Mouse (Mus musculus): ENCODE results near the gene Eomes.

The Eomes gene

GRCm38 (mm10) chr9:118477961-118478360 is at the start of gene Eomes:
TSS of gene Eomes (plus strand) at chr9:118478212.
- peak in 1 of 2 experiments; percentile 31 for DNase-seq

- no peak for DNase-seq
These were observed 33.2 kb upstream of the Eomes start for GRCm38 (mm10) chr9:118444809-118445208.

GRCm38 (mm10) chr9:118449336-118449735 is 28.7 kb upstream of the Eomes start:
- no peak for DNase-seq

- peak in 1 of 2 experiments; percentile 15 for DNase-seq
These were observed 24.6 kb upstream of the Eomes start for GRCm38 (mm10) chr9:118453427-118453826.

- DNase-seq: no peak
These were observed 22.7 kb upstream of the Eomes start for GRCm38 (mm10) chr9:118455188-118455845.

GRCm38 (mm10) chr9:118456405-118456804 is 21.6 kb upstream of the Eomes start:
- no peak for DNase-seq

GRCm38 (mm10) chr9:118458039-118458438 is 20.0 kb upstream of the Eomes start:
- no peak for DNase-seq

GRCm38 (mm10) chr9:118464031-118464430 is 14.0 kb upstream of the Eomes start:
- DNase-seq: no peak

- DNase-seq: no peak
These were observed 9.7 kb upstream of the Eomes start for GRCm38 (mm10) chr9:118468301-118468700.

GRCm38 (mm10) chr9:118469272-118469671 is 8.7 kb upstream of the Eomes start:
- peak; percentile 14 to 33 for DNase-seq

- no peak for DNase-seq
These were observed 6.7 kb upstream of the Eomes start for GRCm38 (mm10) chr9:118471296-118471695.

GRCm38 (mm10) chr9:118476211-118476765 is 1.7 kb upstream of the Eomes start:
- peak in 1 of 2 experiments; percentile 9 for DNase-seq

- DNase-seq: peak; percentile 19 to 45
These were observed 1.2 kb upstream of the Eomes start for GRCm38 (mm10) chr9:118476766-118477271.

- peak; percentile 18 to 21 for DNase-seq
These were observed 606 bp upstream of the Eomes start for GRCm38 (mm10) chr9:118477281-118477931.

GRCm38 (mm10) chr9:118478458-118478838 is 436 bp downstream of the Eomes start:
- DNase-seq: peak; percentile 58 to 64

- DNase-seq: peak; percentile 58 to 67
These were observed 961 bp downstream of the Eomes start for GRCm38 (mm10) chr9:118478839-118479507.

- DNase-seq: no peak
These were observed 1.7 kb downstream of the Eomes start for GRCm38 (mm10) chr9:118479508-118480291.

- no peak for DNase-seq
These were observed 2.3 kb downstream of the Eomes start for GRCm38 (mm10) chr9:118480292-118480690.

GRCm38 (mm10) chr9:118482210-118482609 is 4.2 kb downstream of the Eomes start:
- DNase-seq: no peak

GRCm38 (mm10) chr9:118486361-118487095 is 8.5 kb downstream of the Eomes start:
- no peak for DNase-seq

GRCm38 (mm10) chr9:118487096-118487395 is 9.0 kb downstream of the Eomes start:
- DNase-seq: no peak

- DNase-seq: peak; percentile 20 to 37
These were observed 9.6 kb downstream of the Eomes start for GRCm38 (mm10) chr9:118487636-118488035.
